Mouse (Mus musculus) lung, postnatal 0 days (tissue): Measurements from ENCODE around the gene Topbp1.

Experiments
- CTCF ChIP-seq: IDR thresholded peaks from 2 replicates; pipeline ENCODE4 v1.5.1; 2016; ENCODE audit warnings: antibody characterized with exemption, mild to moderate bottlenecking
- EP300 ChIP-seq: IDR thresholded peaks from 2 replicates; pipeline ENCODE4 v1.6.1; 2016; ENCODE audit warnings: antibody characterized with exemption, mild to moderate bottlenecking, control low read depth

DNA sequence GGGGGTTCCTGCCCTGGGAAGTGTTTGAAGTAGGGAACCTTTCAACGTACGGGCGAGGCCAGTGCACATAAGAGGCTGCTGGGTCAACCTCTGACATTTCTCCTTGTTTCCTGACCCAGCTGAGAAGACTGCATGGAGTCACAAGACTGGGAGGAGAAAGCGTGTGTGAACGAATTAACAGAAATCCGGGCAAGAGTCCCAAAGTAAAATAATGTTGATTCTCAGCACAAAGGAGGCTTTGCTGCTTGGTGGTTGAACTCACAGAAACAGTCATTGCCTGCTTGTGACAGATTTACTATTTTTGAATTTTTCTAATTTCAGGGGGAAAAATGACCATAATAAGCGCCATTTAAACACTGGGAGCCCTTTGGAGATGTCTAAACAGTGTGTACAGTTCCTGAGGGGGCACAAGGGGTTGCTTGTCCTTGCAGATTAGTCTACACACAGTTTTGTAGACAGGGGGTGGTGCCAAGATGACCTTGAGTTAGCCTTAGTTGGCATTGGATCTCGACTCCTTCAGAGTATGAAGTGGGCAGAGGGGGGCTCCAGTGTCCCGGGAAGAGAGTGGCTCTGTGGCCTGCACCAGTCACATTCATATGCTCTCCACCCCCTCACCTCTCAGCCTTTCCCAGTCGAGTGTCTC is 82.1 kb downstream of the Topbp1 start:
- TF ChIP-seq EP300: no peak
- no peak for TF ChIP-seq CTCF
